Mouse (Mus musculus) kidney, adult 2 months (tissue): ENCODE data around the gene Git2. TPM values are rescaled to one million over a fixed set of nuclear protein-coding genes. Genes with fewer than 3 reads are reported as not detected.

Source experiments
- DNase-seq: peaks from one replicate; pipeline ENCODE4 v3.0.0; 2021
- H3K27ac ChIP-seq: fragments of 200-500 bp; 2 replicates; pipeline ENCODE4 v1.5.1; 2012; ENCODE audit warnings: low read depth, low read length, control low read depth, inconsistent platforms; ENCODE audit not compliant: insufficient read depth
- H3K27me3 ChIP-seq: fragments of 200-500 bp; replicated peaks from 2 replicates; pipeline ENCODE4 v1.6.1; 2012; ENCODE audit warnings: mild to moderate bottlenecking, moderate library complexity, low read length, inconsistent platforms; ENCODE audit not compliant: control insufficient read depth, insufficient read depth
- H3K36me3 ChIP-seq: fragments of 200-500 bp; 2 replicates; pipeline ENCODE4 v1.6.1; 2012; ENCODE audit warnings: mild to moderate bottlenecking, moderate library complexity, low read length, inconsistent platforms; ENCODE audit not compliant: control insufficient read depth, insufficient read depth
- H3K4me1 ChIP-seq: fragments of 200-500 bp; 2 replicates; pipeline ENCODE4 v1.6.1; 2011; ENCODE audit warnings: low read length; ENCODE audit not compliant: control insufficient read depth, insufficient read depth
- H3K4me3 ChIP-seq: fragments of 200-500 bp; 2 replicates; pipeline ENCODE4 v1.5.1; 2011; ENCODE audit warnings: mild to moderate bottlenecking, low read depth, low read length, control low read depth; ENCODE audit not compliant: insufficient read depth
- CTCF ChIP-seq: fragments of 200-500 bp; conservative IDR thresholded peaks from 2 replicates; pipeline ENCODE4 v1.5.1; 2011; ENCODE audit warnings: low read depth, mild to moderate bottlenecking, control low read depth, low read length, moderate library complexity, mixed read lengths; ENCODE audit not compliant: insufficient read depth, insufficient read length
- POLR2A ChIP-seq: fragments of 200-500 bp; IDR thresholded peaks from one replicate; pipeline ENCODE4 v1.6.1; 2011; ENCODE audit warnings: low read depth, low read length, control low read depth
- WGBS: fragments of 180-500 bp; shearing (Covaris S2); methylation state at CpG from one replicate; pipeline ENCODE4 v1.1.7; 2018; 5-methylcytosine and 5-hydroxymethylcytosine counted together
- polyA plus RNA-seq: library from polyadenylated mRNA; depleted of rRNA; stranded (reverse); fragments of >200 nt; gene quantifications from 2 replicates; pipeline ENCODE4 v1.2.3, GENCODE M21; 2012

Git2 gene
- polyA plus RNA-seq, 1 experiment = 30.5 TPM

DNA sequence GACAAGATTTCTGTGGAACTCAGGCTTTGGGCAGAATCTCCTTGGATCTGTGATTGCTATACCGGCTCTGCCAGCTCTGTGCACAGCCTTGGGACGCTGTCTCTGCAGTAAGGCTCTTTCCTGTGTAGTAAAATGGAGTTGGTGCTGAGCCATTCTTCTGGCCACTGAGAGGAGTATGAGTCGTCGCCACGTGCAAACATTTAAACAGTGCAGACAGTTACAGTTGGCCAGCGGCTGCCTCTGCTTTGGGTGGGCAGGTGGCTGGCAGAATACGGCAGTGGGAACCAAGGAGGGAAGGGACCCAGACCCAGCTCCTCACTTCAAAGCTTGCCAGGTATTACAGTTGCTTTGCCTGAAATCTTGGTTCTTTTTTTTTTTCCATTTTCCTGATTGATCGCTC is 21.9 kb upstream of the Git2 start:
- TF ChIP-seq CTCF = no peak
- H3K27ac ChIP-seq = no peak overlapping the region
- no peak overlapping the region for H3K4me3 ChIP-seq
- no peaks in the 10 kb centered on the region for H3K36me3 ChIP-seq
- DNase-seq = no peak
- H3K4me1 ChIP-seq = no peaks in the 10 kb centered on the region
- WGBS = 91% methylated on average over 8 of the region's 8 CpGs
- no peaks in the 10 kb centered on the region for H3K27me3 ChIP-seq

- Histone ChIP-seq H3K36me3 (no peaks in the 10 kb centered on the region), H3K4me3 (no peak overlapping the region; the same call in 1 of the 2 replicates)
Observed at GRCm38 (mm10) chr5:114796299-114797012, 21.1 kb upstream of the Git2 start.

DNA sequence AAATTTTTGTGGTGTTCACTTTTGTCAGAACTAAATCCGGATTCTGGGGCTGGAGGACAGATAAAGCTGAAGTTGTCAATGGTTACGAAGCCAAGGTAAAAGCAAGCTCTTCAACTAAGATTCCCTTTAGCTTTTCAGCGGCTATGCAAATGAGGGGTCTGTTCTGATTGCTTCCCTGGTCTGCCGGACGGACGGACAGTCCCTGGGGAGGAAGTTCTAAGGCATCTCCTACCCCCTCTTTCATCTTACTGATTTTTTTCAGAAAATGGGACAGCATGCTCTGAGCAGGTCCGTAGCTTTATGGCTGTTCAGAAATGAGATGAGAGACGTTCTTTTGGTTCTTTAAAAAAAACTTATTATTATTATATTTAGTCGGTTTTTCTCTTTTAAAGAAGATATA is 20.3 kb upstream of the Git2 start:
- WGBS = 83% methylated on average over 9 of the region's 9 CpGs
- Histone ChIP-seq H3K36me3 (no peaks in the 10 kb centered on the region), H3K4me1 (no peaks in the 10 kb centered on the region), H3K27ac (no peak overlapping the region), H3K27me3 (no peaks in the 10 kb centered on the region), H3K4me3 (no peak overlapping the region)
- no peak for DNase-seq
- no peak for TF ChIP-seq POLR2A
- no peak for TF ChIP-seq CTCF

More at GRCm38 (mm10) chr5:114796299-114797012, 21.1 kb upstream of the Git2 start:
- TF ChIP-seq CTCF = no peak
- no peak for TF ChIP-seq POLR2A
- no peak for DNase-seq
- no peaks in the 10 kb centered on the region for H3K27me3 ChIP-seq
- WGBS = 56% methylated on average over 40 of the region's 40 CpGs
- H3K4me1 ChIP-seq = no peaks in the 10 kb centered on the region
- H3K27ac ChIP-seq = no peak overlapping the region

- Histone ChIP-seq H3K27ac (no peak overlapping the region), H3K36me3 (no peaks in the 10 kb centered on the region), H3K4me1 (no peaks in the 10 kb centered on the region), H3K27me3 (no peaks in the 10 kb centered on the region), H3K4me3 (no peak overlapping the region)
- 53% methylated on average over 9 of the region's 9 CpGs for WGBS
- no peak for TF ChIP-seq CTCF
- no peak for TF ChIP-seq POLR2A
- peak; percentile 44 for DNase-seq
Observed at GRCm38 (mm10) chr5:114795231-114795630, 19.9 kb upstream of the Git2 start.

- WGBS = 62% methylated on average over 4 of the region's 4 CpGs
Observed at GRCm38 (mm10) chr5:114794609-114795008, 19.3 kb upstream of the Git2 start.

GRCm38 (mm10) chr5:114793317-114793716 is 18.0 kb upstream of the Git2 start:
- Histone ChIP-seq H3K36me3 (no peaks in the 10 kb centered on the region), H3K27ac (no peak overlapping the region), H3K4me3 (no peak overlapping the region), H3K27me3 (no peaks in the 10 kb centered on the region), H3K4me1 (no peaks in the 10 kb centered on the region)
- TF ChIP-seq POLR2A = no peak
- no peak for TF ChIP-seq CTCF
- peak; percentile 37 for DNase-seq
- WGBS = 69% methylated on average over 7 of the region's 7 CpGs

More at GRCm38 (mm10) chr5:114794609-114795008, 19.3 kb upstream of the Git2 start:
- H3K4me1 ChIP-seq = no peaks in the 10 kb centered on the region
- TF ChIP-seq POLR2A = no peak
- TF ChIP-seq CTCF = no peak
- H3K36me3 ChIP-seq = no peaks in the 10 kb centered on the region
- no peaks in the 10 kb centered on the region for H3K27me3 ChIP-seq
- peak; percentile 39 for DNase-seq
- no peak overlapping the region for H3K4me3 ChIP-seq
- no peak overlapping the region for H3K27ac ChIP-seq

GRCm38 (mm10) chr5:114785196-114785595 is 9.9 kb upstream of the Git2 start:
- no peaks in the 10 kb centered on the region for H3K4me1 ChIP-seq
- TF ChIP-seq CTCF (no peak), POLR2A (no peak)
- DNase-seq = no peak
- H3K4me3 ChIP-seq = no peak overlapping the region
- H3K36me3 ChIP-seq = no peaks in the 10 kb centered on the region
- 0 out of 2 replicates have a peak overlapping the region, but pooled peaks have one; percentile 7 for H3K27ac ChIP-seq
- no peaks in the 10 kb centered on the region for H3K27me3 ChIP-seq
- 77% methylated on average over 5 of the region's 5 CpGs for WGBS
